Mouse (Mus musculus) MEL (cell line): ENCODE data around the gene Mylk3. TPM values are rescaled to one million over a fixed set of nuclear protein-coding genes. Genes with fewer than 3 reads are reported as not detected.

Experiments
- DNase-seq: peaks from one replicate; pipeline ENCODE4 v3.0.0; 2011; ENCODE audit warnings: low read depth, low spot score
- H3K27ac ChIP-seq: 2 replicates; pipeline ENCODE4 v1.5.1; 2012; ENCODE audit warnings: low read depth, mild to moderate bottlenecking, control low read depth, low read length, moderate library complexity; ENCODE audit not compliant: control insufficient read depth
- H3K27me3 ChIP-seq, 2 experiments: fragments of 150-350 bp in 1 of 2; sonication (generic) in 1 of 2; 2 replicates each; pipeline ENCODE4 v1.6.1; 2012; ENCODE audit warnings: low read length in 2 of 2, mild to moderate bottlenecking in 2 of 2, improper control_type of control experiment in 1 of 2, moderate library complexity in 1 of 2; ENCODE audit not compliant: insufficient read depth in 2 of 2, control insufficient read depth in 1 of 2
- H3K36me3 ChIP-seq, 2 experiments: 2 replicates each; pipeline ENCODE4 v1.6.1; 2012 to 2014; ENCODE audit warnings: low read length in 2 of 2, improper control_type of control experiment in 1 of 2, inconsistent platforms in 1 of 2, mild to moderate bottlenecking in 1 of 2; ENCODE audit not compliant: insufficient read depth in 2 of 2, control insufficient read depth in 1 of 2
- H3K4me1 ChIP-seq, 2 experiments: fragments of 150-350 bp in 1 of 2; sonication (generic) in 1 of 2; 2 replicates each; pipeline ENCODE4 v1.6.1; 2012; ENCODE audit warnings: low read length in 2 of 2, improper control_type of control experiment in 1 of 2, mild to moderate bottlenecking in 1 of 2; ENCODE audit not compliant: insufficient read depth in 2 of 2, control insufficient read depth in 1 of 2
- H3K4me3 ChIP-seq, 2 experiments: fragments of 150-350 bp in 1 of 2; sonication (generic) in 1 of 2; 2 replicates each; pipeline ENCODE4 v1.5.1; 2012; ENCODE audit warnings: low read depth in 2 of 2, low read length in 2 of 2, mild to moderate bottlenecking in 2 of 2, moderate library complexity in 2 of 2, control low read depth in 1 of 2, improper control_type of control experiment in 1 of 2; ENCODE audit not compliant: control insufficient read depth in 1 of 2, insufficient read depth in 1 of 2
- H3K79me2 ChIP-seq: 2 replicates; pipeline ENCODE4 v1.6.1; 2012; ENCODE audit warnings: mild to moderate bottlenecking, low read length, moderate library complexity; ENCODE audit not compliant: control insufficient read depth, poor library complexity, insufficient read depth
- H3K9ac ChIP-seq: 2 replicates; pipeline ENCODE4 v1.6.1; 2012; ENCODE audit warnings: low read depth, mild to moderate bottlenecking, control low read depth, low read length, moderate library complexity; ENCODE audit not compliant: control insufficient read depth, poor library complexity, severe bottlenecking
- H3K9me3 ChIP-seq: fragments of 150-350 bp; sonication (generic); replicated peaks from 2 replicates; pipeline ENCODE4 v1.6.1; 2012; ENCODE audit warnings: mild to moderate bottlenecking, low read length, improper control_type of control experiment, moderate library complexity; ENCODE audit not compliant: insufficient read depth
- CHD1 ChIP-seq: IDR thresholded peaks from 2 replicates; pipeline ENCODE4 v1.6.1; 2012; ENCODE audit warnings: low read depth, mild to moderate bottlenecking, inconsistent platforms, low read length, improper control_type of control experiment
- CTCF ChIP-seq, 3 experiments: IDR thresholded peaks in 2 of 3; conservative IDR thresholded peaks in 1 of 3; 2 replicates each; pipeline ENCODE4 v1.5.1; 2011 to 2012; ENCODE audit warnings: low read length in 3 of 3, low read depth in 2 of 3, mild to moderate bottlenecking in 2 of 3, improper control_type of control experiment in 1 of 3, inconsistent platforms in 1 of 3, mixed read lengths in 1 of 3, moderate library complexity in 1 of 3; ENCODE audit not compliant: control insufficient read depth in 1 of 3, insufficient read depth in 1 of 3, poor library complexity in 1 of 3, severe bottlenecking in 1 of 3
- E2F4 ChIP-seq: IDR thresholded peaks from 2 replicates; pipeline ENCODE4 v1.6.1; 2011; ENCODE audit warnings: low read depth, low read length, improper control_type of control experiment, borderline replicate concordance
- GATA1 ChIP-seq: IDR thresholded peaks from 2 replicates; pipeline ENCODE4 v1.6.1; 2011; ENCODE audit warnings: low read depth, low read length, improper control_type of control experiment
- MAFK ChIP-seq: IDR thresholded peaks from 2 replicates; pipeline ENCODE4 v1.6.1; 2011; ENCODE audit warnings: low read depth, mild to moderate bottlenecking, low read length, improper control_type of control experiment, borderline replicate concordance
- MAZ ChIP-seq: IDR thresholded peaks from 2 replicates; pipeline ENCODE4 v1.6.1; 2012; ENCODE audit warnings: low read depth, mild to moderate bottlenecking, inconsistent platforms, low read length, improper control_type of control experiment
- MEF2A ChIP-seq: IDR thresholded peaks from 2 replicates; pipeline ENCODE4 v1.6.1; 2014; ENCODE audit warnings: low read depth, mild to moderate bottlenecking, inconsistent platforms, low read length, improper control_type of control experiment; ENCODE audit not compliant: poor library complexity, insufficient replicate concordance, severe bottlenecking; ENCODE audit errors: extremely low read depth
- MXI1 ChIP-seq: IDR thresholded peaks from 2 replicates; pipeline ENCODE4 v1.6.1; 2011; ENCODE audit warnings: mild to moderate bottlenecking, low read depth, low read length, improper control_type of control experiment
- MYC ChIP-seq: IDR thresholded peaks from 2 replicates; pipeline ENCODE4 v1.6.1; 2011; ENCODE audit warnings: low read depth, mild to moderate bottlenecking, low read length, improper control_type of control experiment, moderate library complexity
- NRF1 ChIP-seq: IDR thresholded peaks from 2 replicates; pipeline ENCODE4 v1.6.1; 2014; ENCODE audit warnings: low read depth, mild to moderate bottlenecking, inconsistent platforms, low read length, improper control_type of control experiment, moderate library complexity; ENCODE audit not compliant: poor library complexity, insufficient read depth, severe bottlenecking
- POLR2AphosphoS2 ChIP-seq: IDR thresholded peaks from 2 replicates; pipeline ENCODE4 v1.6.1; 2011; ENCODE audit warnings: low read length, improper control_type of control experiment
- RCOR1 ChIP-seq: IDR thresholded peaks from 2 replicates; pipeline ENCODE4 v1.6.1; 2012; ENCODE audit warnings: low read depth, mild to moderate bottlenecking, inconsistent platforms, low read length, improper control_type of control experiment
- SIN3A ChIP-seq: IDR thresholded peaks from 2 replicates; pipeline ENCODE4 v1.6.1; 2012; ENCODE audit warnings: low read length, improper control_type of control experiment, inconsistent platforms
- UBTF ChIP-seq: IDR thresholded peaks from 2 replicates; pipeline ENCODE4 v1.6.1; 2012; ENCODE audit warnings: low read depth, mild to moderate bottlenecking, inconsistent platforms, low read length, improper control_type of control experiment, moderate library complexity, borderline replicate concordance; ENCODE audit not compliant: insufficient read depth
- ZKSCAN1 ChIP-seq: IDR thresholded peaks from 2 replicates; pipeline ENCODE4 v1.6.1; 2012; ENCODE audit warnings: low read depth, mild to moderate bottlenecking, inconsistent platforms, low read length, improper control_type of control experiment, moderate library complexity
- polyA plus RNA-seq, 2 experiments: library from polyadenylated mRNA; stranded (reverse) in 1 of 2; unstranded in 1 of 2; fragments of >175 nt in 1 of 2; fragments of >200 nt in 1 of 2; gene quantifications; 2 replicates each; pipeline versions ENCODE4 v1.2.1 to v1.2.4; 2012; ENCODE audit warnings: low replicate concordance in 2 of 2, low read depth in 1 of 2; ENCODE audit not compliant: insufficient read length in 2 of 2, insufficient read depth in 1 of 2, missing spikeins in 1 of 2
- total RNA-seq: library from RNA; depleted of rRNA; stranded (reverse); fragments of 300-350 nt; gene quantifications from 2 replicates; pipeline ENCODE4 v1.2.3, GENCODE M21; 2012; rRNA removed

Mylk3 gene
- total RNA-seq (6.7 and 10.4 TPM in 2 replicates), polyA plus RNA-seq (1 to 10 TPM in 1 of 2 experiments, not detected in 1; 9.5 TPM)

GRCm38 (mm10) chr8:85386205-85386604 is at the start of gene Mylk3:
Gene Mylk3, minus strand, starts transcription at chr8:85386345.
- Histone ChIP-seq H3K9ac (no peak within 1 kb of the TSS), H3K79me2 (no peaks in the 10 kb centered on the region), H3K36me3 (peaks cover 0 to 13% of the 10 kb centered on the region in 2 experiments; a peak in 1 of 4 replicates), H3K4me1 (peaks cover 0 to 13% of the 10 kb centered on the region in 2 experiments; a peak in 1 of 4 replicates), H3K27ac (no peak within 1 kb of the TSS), H3K4me3 (no peak within 1 kb of the TSS), H3K27me3 (no peaks in the 10 kb centered on the region), H3K9me3 (no peaks in the 10 kb centered on the region)
- DNase-seq: no peak
- TF ChIP-seq NRF1 (no peak), POLR2AphosphoS2 (no peak), UBTF (no peak)

- no peak overlapping the region for H3K9ac ChIP-seq
- peaks cover 0 to 10% of the 10 kb centered on the region in 2 experiments; a peak in 2 of 4 replicates for H3K36me3 ChIP-seq
- no peaks in the 10 kb centered on the region for H3K27me3 ChIP-seq
- H3K27ac ChIP-seq: no peak overlapping the region
- no peak overlapping the region for H3K4me3 ChIP-seq
- TF ChIP-seq RCOR1 (no peak), E2F4 (no peak), SIN3A (no peak), CHD1 (no peak), MEF2A (no peak), CTCF (IDR thresholded peaks at IDR 0.05 in 2 of 3, conservative IDR thresholded peaks at IDR 0.05 in 1 of 3; ENCODE audit: control insufficient read depth in 1 of 3, insufficient read depth in 1 of 3, low read depth in 2 of 3, low read length in 3 of 3, poor library complexity in 1 of 3, severe bottlenecking in 1 of 3) (no peak), MAZ (no peak), ZKSCAN1 (no peak), GATA1 (0 out of 2 replicates have a peak, but pooled peaks have one; percentile 10), MYC (no peak), MXI1 (peak; percentile 30; the same call in 1 of the 2 replicates), MAFK (no peak)
- peaks cover 15% of the 10 kb centered on the region for H3K79me2 ChIP-seq
- peak; percentile 58 for DNase-seq
- H3K9me3 ChIP-seq: no peaks in the 10 kb centered on the region
- H3K4me1 ChIP-seq: peaks cover under 1 to 14% of the 10 kb centered on the region in 2 experiments; a peak in 3 of 4 replicates
These were observed 49.6 kb upstream of the Mylk3 start for GRCm38 (mm10) chr8:85435736-85436135.
